Mouse (Mus musculus): ENCODE results near the gene Tbcc.
A peak's percentile ranks its signal among the peaks of the same experiment; 100 is the strongest.

DNA sequence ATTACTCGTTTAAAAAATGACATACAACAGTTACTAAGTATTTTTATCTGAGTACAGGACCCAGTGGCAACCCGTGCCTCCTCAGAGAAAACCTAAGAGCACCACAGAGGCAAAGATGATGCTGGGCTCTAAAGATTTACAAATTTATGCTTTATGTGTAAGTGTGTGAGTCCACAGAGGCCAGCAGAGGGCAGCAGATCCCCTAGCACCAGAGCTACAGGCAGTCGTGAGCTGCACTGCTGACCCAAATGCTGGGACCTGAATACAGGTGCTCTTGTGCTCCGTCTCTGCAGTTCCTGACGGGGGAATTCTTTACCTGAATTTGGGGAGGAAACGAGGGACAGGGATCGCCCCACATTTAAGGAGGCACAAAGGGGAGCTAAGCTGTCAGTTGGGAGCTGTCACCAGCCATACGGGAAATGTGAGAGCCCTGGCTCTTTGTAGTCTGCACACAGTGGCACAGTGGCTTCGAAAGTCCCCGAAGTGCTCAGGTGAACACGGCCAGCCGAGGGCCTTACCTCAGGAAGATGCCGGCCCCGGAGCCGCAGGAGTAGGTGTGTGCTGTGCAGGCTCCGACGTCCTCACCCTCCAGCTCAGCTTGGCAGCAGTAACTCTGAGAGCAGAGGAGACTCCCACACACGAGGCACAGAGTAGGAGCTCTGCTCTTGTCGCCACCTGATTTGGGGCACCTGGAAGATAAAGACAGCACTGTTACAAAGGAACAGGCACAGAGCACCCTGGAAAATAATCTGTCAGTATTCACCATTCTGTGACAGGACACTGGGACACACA is 43.3 kb downstream of the Tbcc start:
- TF ChIP-seq CTCF (IDR thresholded peaks at IDR 0.05; ENCODE audit: extremely low read depth, insufficient read depth, insufficient read length, insufficient replicate concordance) (peak; percentile 58; the same call in 1 of the 2 replicates), POLR2A (IDR thresholded peaks at IDR 0.05; ENCODE audit: low read depth, low read length) (no peak)
